In genomic region chr1:131695308-131695707, GRCm38 (mm10) we compare ENCODE assay signal across 24 mouse cellular contexts. TPM values are rescaled to one million over a fixed set of nuclear protein-coding genes. Genes with fewer than 3 reads are reported as not detected.
A peak's percentile ranks its signal among the peaks of the same experiment; 100 is the strongest.
DNase-seq lines count a peak whose midpoint lies in the region; ATAC-seq and TF ChIP-seq lines count a peak whose summit lies in the region.
"Had no signal": no experiment of that assay in that cellular context is flagged by ENCODE, and none has a peak within 500 bp of the region (broad histone marks: within the 10 kb centered on the region; RNA-seq: fewer than 3 reads in every experiment).

No protein-coding gene starts in this region.

- peak; percentile 49 for ATAC-seq in intestine, embryonic 15.5 days
- no peak for ATAC-seq in intestine, postnatal 0 days
- ATAC-seq in intestine, embryonic 16.5 days: peak; percentile 55
- ATAC-seq in stomach, embryonic 16.5 days (ENCODE audit: insufficient read depth, low FRiP score): peak; percentile 69
- no peak for ATAC-seq in kidney, embryonic 16.5 days (ENCODE audit: low FRiP score, low TSS enrichment)
- ATAC-seq: forebrain, embryonic 13.5 days; forebrain, embryonic 15.5 days; forebrain, postnatal 0 days had no signal

- H3K4me1 ChIP-seq in intestine, embryonic 15.5 days (replicated peaks): no peaks in the 10 kb centered on the region
- H3K4me1 ChIP-seq in intestine, postnatal 0 days (replicated peaks; ENCODE audit: control insufficient read depth, insufficient read depth, low read length): no peaks in the 10 kb centered on the region
- peaks cover 4% of the 10 kb centered on the region; the same call in 1 of the 2 replicates for H3K4me1 ChIP-seq in intestine, embryonic 16.5 days (ENCODE audit: control insufficient read depth, insufficient read depth, low read length)
- H3K4me1 ChIP-seq in stomach, embryonic 16.5 days (ENCODE audit: control insufficient read depth, insufficient read depth, low read length): peaks cover 12% of the 10 kb centered on the region
- H3K4me1 ChIP-seq in kidney, embryonic 16.5 days (ENCODE audit: insufficient read depth, low read length): no peaks in the 10 kb centered on the region
- H3K4me1 ChIP-seq: forebrain, embryonic 13.5 days; forebrain, embryonic 15.5 days had no signal

- no peak overlapping the region for H3K4me2 ChIP-seq in intestine, embryonic 15.5 days (replicated peaks)
- no peak overlapping the region for H3K4me2 ChIP-seq in intestine, postnatal 0 days (replicated peaks; ENCODE audit: low read depth)
- H3K4me2 ChIP-seq in intestine, embryonic 16.5 days (ENCODE audit: low read depth, low read length): no peak overlapping the region
- no peak overlapping the region for H3K4me2 ChIP-seq in stomach, embryonic 16.5 days (ENCODE audit: low read depth, low read length)
- H3K4me2 ChIP-seq in kidney, embryonic 16.5 days (replicated peaks; ENCODE audit: low read depth, low read length): no peak overlapping the region
- H3K4me2 ChIP-seq: forebrain, embryonic 13.5 days; forebrain, embryonic 15.5 days had no signal

- WGBS in intestine, embryonic 15.5 days: 66% methylated on average over 2 of the region's 2 CpGs
- 66% methylated on average over 2 of the region's 2 CpGs for WGBS in intestine, postnatal 0 days
- WGBS in intestine, embryonic 16.5 days: 72% methylated on average over 2 of the region's 2 CpGs
- WGBS in stomach, embryonic 16.5 days: 67% methylated on average over 2 of the region's 2 CpGs
- 92% methylated on average over 2 of the region's 2 CpGs for WGBS in kidney, embryonic 16.5 days

- H3K9me3 ChIP-seq in intestine, embryonic 15.5 days: no peaks in the 10 kb centered on the region
- no peaks in the 10 kb centered on the region for H3K9me3 ChIP-seq in intestine, postnatal 0 days (ENCODE audit: control insufficient read depth)
- no peaks in the 10 kb centered on the region for H3K9me3 ChIP-seq in intestine, embryonic 16.5 days (ENCODE audit: control insufficient read depth, low read length)
- H3K9me3 ChIP-seq in stomach, embryonic 16.5 days (replicated peaks; ENCODE audit: control insufficient read depth, low read length): no peaks in the 10 kb centered on the region
- H3K9me3 ChIP-seq in kidney, embryonic 16.5 days (ENCODE audit: low read length): no peaks in the 10 kb centered on the region
- H3K9me3 ChIP-seq: forebrain, embryonic 13.5 days; forebrain, embryonic 15.5 days had no signal

- H3K4me3 ChIP-seq in intestine, embryonic 15.5 days (replicated peaks): no peak overlapping the region
- no peak overlapping the region for H3K4me3 ChIP-seq in intestine, postnatal 0 days (ENCODE audit: low read depth, low read length)
- H3K4me3 ChIP-seq in intestine, embryonic 16.5 days (ENCODE audit: low read length): no peak overlapping the region
- no peak overlapping the region for H3K4me3 ChIP-seq in stomach, embryonic 16.5 days (replicated peaks; ENCODE audit: low read length)
- no peak overlapping the region for H3K4me3 ChIP-seq in kidney, embryonic 16.5 days (ENCODE audit: low read length)
- H3K4me3 ChIP-seq: forebrain, embryonic 13.5 days; forebrain, embryonic 15.5 days had no signal

- no peak overlapping the region for H3K27ac ChIP-seq in intestine, embryonic 15.5 days
- no peak overlapping the region for H3K27ac ChIP-seq in intestine, postnatal 0 days (ENCODE audit: low read depth, low read length)
- H3K27ac ChIP-seq in intestine, embryonic 16.5 days (ENCODE audit: low read length): no peak overlapping the region
- no peak overlapping the region for H3K27ac ChIP-seq in stomach, embryonic 16.5 days (ENCODE audit: low read length)
- H3K27ac ChIP-seq in kidney, embryonic 16.5 days (ENCODE audit: low read length): no peak overlapping the region
- H3K27ac ChIP-seq: forebrain, embryonic 13.5 days; forebrain, embryonic 15.5 days had no signal

- no peak overlapping the region for H3K9ac ChIP-seq in intestine, embryonic 15.5 days
- no peak overlapping the region for H3K9ac ChIP-seq in intestine, postnatal 0 days (ENCODE audit: low read depth, low read length)
- no peak overlapping the region for H3K9ac ChIP-seq in intestine, embryonic 16.5 days (ENCODE audit: low read depth, low read length)
- H3K9ac ChIP-seq in stomach, embryonic 16.5 days (ENCODE audit: low read length): no peak overlapping the region
- no peak overlapping the region for H3K9ac ChIP-seq in kidney, embryonic 16.5 days (replicated peaks; ENCODE audit: low read length)
- H3K9ac ChIP-seq: forebrain, embryonic 13.5 days; forebrain, embryonic 15.5 days; forebrain, postnatal 0 days had no signal

- H3K36me3 ChIP-seq in intestine, embryonic 15.5 days: no peaks in the 10 kb centered on the region
- H3K36me3 ChIP-seq in intestine, postnatal 0 days (ENCODE audit: control insufficient read depth, insufficient read depth): no peaks in the 10 kb centered on the region
- no peaks in the 10 kb centered on the region for H3K36me3 ChIP-seq in intestine, embryonic 16.5 days (ENCODE audit: control insufficient read depth, insufficient read depth, low read length)
- no peaks in the 10 kb centered on the region for H3K36me3 ChIP-seq in stomach, embryonic 16.5 days (ENCODE audit: control insufficient read depth, insufficient read depth, low read length)
- H3K36me3 ChIP-seq in kidney, embryonic 16.5 days (ENCODE audit: insufficient read depth, low read length): no peaks in the 10 kb centered on the region
- H3K36me3 ChIP-seq: forebrain, embryonic 15.5 days had no signal

- TF ChIP-seq CTCF in intestine, postnatal 0 days (IDR thresholded peaks at IDR 0.05; ENCODE audit: low read depth): no peak

- H3K27me3 ChIP-seq in intestine, embryonic 15.5 days (replicated peaks): no peaks in the 10 kb centered on the region
- no peaks in the 10 kb centered on the region for H3K27me3 ChIP-seq in intestine, postnatal 0 days (replicated peaks; ENCODE audit: control insufficient read depth, insufficient read depth, low read length)
- H3K27me3 ChIP-seq in intestine, embryonic 16.5 days (replicated peaks; ENCODE audit: control insufficient read depth, insufficient read depth, low read length): no peaks in the 10 kb centered on the region
- H3K27me3 ChIP-seq in stomach, embryonic 16.5 days (ENCODE audit: control insufficient read depth, insufficient read depth, low read length): no peaks in the 10 kb centered on the region
- no peaks in the 10 kb centered on the region for H3K27me3 ChIP-seq in kidney, embryonic 16.5 days (ENCODE audit: insufficient read depth, low read length)
- H3K27me3 ChIP-seq: forebrain, embryonic 13.5 days; forebrain, embryonic 15.5 days had no signal

- DNase-seq in adrenal gland, adult 2 months: no peak
- DNase-seq in adrenal gland, adult 18-20 months (ENCODE audit: low spot score in 2 of 2): no peak
- DNase-seq: adrenal gland, postnatal 10 days; adrenal gland, postnatal 25 days; cerebellum, adult 11 months; cerebellum, adult 18-20 months; cerebellum, adult 8-10 months; cerebellum, adult 9-11 months; cerebellum, postnatal 14 days; cerebellum, postnatal 36 days; embryo, embryonic 11 days; forebrain, postnatal 0 days had no signal

RNA-seq across cellular contexts. Expression of gene Rab7b, which starts 6.8 kb away (rescaled TPM):
- polyA plus RNA-seq in intestine, embryonic 15.5 days (2015; fragmentation: Nextera tagmentation; extraction: Ambion mirVana): 4.2 and 5.0 TPM in 2 replicates
- 2.9 and 3.3 TPM in 2 replicates for polyA plus RNA-seq in intestine, postnatal 0 days (2015; fragmentation: Nextera tagmentation; extraction: Ambion mirVana)
- polyA plus RNA-seq in intestine, embryonic 16.5 days (2015; fragmentation: Nextera tagmentation; extraction: Ambion mirVana): 5.5 and 6.2 TPM in 2 replicates
- polyA plus RNA-seq in stomach, embryonic 16.5 days (2015; fragmentation: Nextera tagmentation; extraction: Ambion mirVana): 12.5 and 16.8 TPM in 2 replicates
- polyA plus RNA-seq in kidney, embryonic 16.5 days (2015; fragmentation: Nextera tagmentation; extraction: Ambion mirVana): 2.1 TPM in 2 replicates
- 10 to 100 TPM in 1 of 2 experiments, 1 to 10 TPM in 1; 3.7 to 13.4 TPM for total RNA-seq in adrenal gland, adult 2 months (2021)
- polyA plus RNA-seq in adrenal gland, adult 2 months (2012; rRNA removed): 2.8 and 2.9 TPM in 2 replicates
- total RNA-seq in adrenal gland, adult 18-20 months (2021): 1 to 10 TPM; 4.3 to 6.1 TPM

RNA-seq across cellular contexts. Expression of gene Slc26a9, which starts 48.5 kb away (rescaled TPM):
- polyA plus RNA-seq in intestine, embryonic 15.5 days (2015; fragmentation: Nextera tagmentation; extraction: Ambion mirVana): 0.68 and 3.6 TPM in 2 replicates
- 0.03 and 0.67 TPM in 2 replicates for polyA plus RNA-seq in intestine, postnatal 0 days (2015; fragmentation: Nextera tagmentation; extraction: Ambion mirVana)
- polyA plus RNA-seq in intestine, embryonic 16.5 days (2015; fragmentation: Nextera tagmentation; extraction: Ambion mirVana): 2.1 and 2.8 TPM in 2 replicates
- 9.7 and 13.2 TPM in 2 replicates for polyA plus RNA-seq in stomach, embryonic 16.5 days (2015; fragmentation: Nextera tagmentation; extraction: Ambion mirVana)
- 0.16 and 0.33 TPM in 2 replicates for polyA plus RNA-seq in kidney, embryonic 16.5 days (2015; fragmentation: Nextera tagmentation; extraction: Ambion mirVana)
- total RNA-seq in adrenal gland, adult 2 months (2021): under 1 TPM in 1 of 2 experiments, not detected in 1; 0.12 TPM
- polyA plus RNA-seq in adrenal gland, adult 2 months (2012; rRNA removed): 0.15 and 0.18 TPM in 2 replicates
- total RNA-seq in adrenal gland, adult 18-20 months (2021): not detected
- total RNA-seq: common myeloid progenitor, adult 5-6 weeks; MEL had no signal
- polyA plus RNA-seq: C2C12; forebrain, embryonic 11.5 days had no signal

RNA-seq across cellular contexts. Expression of gene Ctse, which starts 57.2 kb away (rescaled TPM):
- 0.85 and 2.1 TPM in 2 replicates for polyA plus RNA-seq in intestine, embryonic 15.5 days (2015; fragmentation: Nextera tagmentation; extraction: Ambion mirVana)
- 5.5 and 16.5 TPM in 2 replicates for polyA plus RNA-seq in intestine, postnatal 0 days (2015; fragmentation: Nextera tagmentation; extraction: Ambion mirVana)
- 1.1 and 1.7 TPM in 2 replicates for polyA plus RNA-seq in intestine, embryonic 16.5 days (2015; fragmentation: Nextera tagmentation; extraction: Ambion mirVana)
- 134 and 192 TPM in 2 replicates for polyA plus RNA-seq in stomach, embryonic 16.5 days (2015; fragmentation: Nextera tagmentation; extraction: Ambion mirVana)
- polyA plus RNA-seq in kidney, embryonic 16.5 days (2015; fragmentation: Nextera tagmentation; extraction: Ambion mirVana): 11.4 and 14.1 TPM in 2 replicates
- under 1 TPM; 0.48 to 0.63 TPM for total RNA-seq in adrenal gland, adult 2 months (2021)
- polyA plus RNA-seq in adrenal gland, adult 2 months (2012; rRNA removed): 0.28 and 0.55 TPM in 2 replicates
- total RNA-seq in adrenal gland, adult 18-20 months (2021): under 1 TPM; 0.46 to 0.90 TPM
- total RNA-seq: ES-E14 had no signal
- polyA plus RNA-seq: C2C12; forebrain, embryonic 13.5 days; forebrain, embryonic 15.5 days had no signal

Comparison
In these comparisons a context has a peak if more than half of its experiments do, and no peak if none do; other contexts are left out.
1. ATAC-seq: peak in intestine, embryonic 15.5 days (single experiment), intestine, embryonic 16.5 days (single experiment) and stomach, embryonic 16.5 days (single experiment); none in intestine, postnatal 0 days (single experiment) and kidney, embryonic 16.5 days (single experiment).